Mouse (Mus musculus) intestine, postnatal 0 days (tissue): ENCODE data around the gene Hsd3b4. TPM values are rescaled to one million over a fixed set of nuclear protein-coding genes. Genes with fewer than 3 reads are reported as not detected.

ENCODE experiments used
- polyA plus RNA-seq: library from polyadenylated mRNA; unstranded; fragments of >200 nt; fragmentation: Nextera tagmentation; extraction: Ambion mirVana; gene quantifications from 2 replicates; pipeline ENCODE4 v1.2.1, GENCODE M21; 2015

The Hsd3b4 gene
- polyA plus RNA-seq, 1 experiment from 2014 or later = not detected

Other genes starting within 250 kb of the Hsd3b4 start
- 649 and 754 TPM in 2 replicates for gene Hmgcs2, start 230.1 kb downstream of the Hsd3b4 start, polyA plus RNA-seq
- gene Phgdh, start 170.5 kb downstream of the Hsd3b4 start, polyA plus RNA-seq = 89.9 and 93.7 TPM in 2 replicates
- gene Zfp697, start 128.1 kb downstream of the Hsd3b4 start, polyA plus RNA-seq = 6.2 and 6.6 TPM in 2 replicates
- not detected in 2 replicates for gene Gm4450, start 53.4 kb downstream of the Hsd3b4 start, polyA plus RNA-seq
- gene Gm10681, start 78.3 kb upstream of the Hsd3b4 start, polyA plus RNA-seq = not detected in 2 replicates
- not detected in 2 replicates for gene Hsd3b5, start 119.7 kb upstream of the Hsd3b4 start, polyA plus RNA-seq
- gene Hsd3b2, start 214.0 kb upstream of the Hsd3b4 start, polyA plus RNA-seq = 1.4 and 1.5 TPM in 2 replicates